Mouse (Mus musculus): ENCODE measurements around the gene Vmn2r79.
"Not testable (repeated sequence)": the region's sequence is repeated elsewhere in the genome, so short reads cannot be mapped to it uniquely, and the experiment has no call there.

Vmn2r79 gene

DNA sequence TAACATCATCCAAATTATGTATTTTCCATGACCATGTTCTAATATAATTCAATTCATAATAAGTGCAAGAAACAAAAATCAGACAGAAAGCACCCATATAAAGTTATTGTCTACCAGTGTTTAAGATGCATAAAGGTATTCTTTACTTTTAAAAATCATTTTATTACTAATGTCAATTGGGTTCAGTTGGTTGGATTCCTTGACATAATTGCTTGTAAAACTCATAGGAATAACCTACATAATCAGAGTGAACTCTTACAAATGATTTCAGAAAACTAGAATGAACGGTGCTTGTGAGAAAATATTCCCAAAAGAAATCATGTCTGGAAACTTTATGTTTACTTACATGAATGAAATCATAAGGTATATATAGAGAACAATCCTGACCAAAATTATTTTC lies at the start of gene Vmn2r79:
TSS of gene Vmn2r79 (plus strand) at position 301 of the 400 bp plus-strand sequence.
- DNase-seq (ENCODE audit: low spot score in 2 of 2): not testable (repeated sequence)

DNA sequence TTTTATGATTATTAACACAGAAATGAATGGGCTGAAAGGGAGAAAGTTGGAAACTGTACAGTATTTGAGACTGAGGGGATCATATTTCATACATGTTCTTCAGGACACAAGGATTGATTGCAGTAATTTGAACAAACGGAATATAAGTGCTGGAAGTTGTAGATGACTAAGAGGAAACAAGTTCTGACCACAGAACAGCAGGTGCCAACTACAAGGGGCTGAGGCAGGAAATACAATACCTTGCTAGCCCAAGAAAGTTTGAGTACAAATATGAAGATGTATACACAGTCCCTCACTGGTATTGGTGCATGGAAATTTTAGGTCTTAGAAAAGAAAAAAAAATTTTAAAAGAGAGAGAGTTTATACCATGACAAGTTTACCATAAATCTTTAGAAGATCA lies 1.2 kb upstream of the Vmn2r79 start:
- no peak for DNase-seq (ENCODE audit: low spot score in 2 of 2)

DNA sequence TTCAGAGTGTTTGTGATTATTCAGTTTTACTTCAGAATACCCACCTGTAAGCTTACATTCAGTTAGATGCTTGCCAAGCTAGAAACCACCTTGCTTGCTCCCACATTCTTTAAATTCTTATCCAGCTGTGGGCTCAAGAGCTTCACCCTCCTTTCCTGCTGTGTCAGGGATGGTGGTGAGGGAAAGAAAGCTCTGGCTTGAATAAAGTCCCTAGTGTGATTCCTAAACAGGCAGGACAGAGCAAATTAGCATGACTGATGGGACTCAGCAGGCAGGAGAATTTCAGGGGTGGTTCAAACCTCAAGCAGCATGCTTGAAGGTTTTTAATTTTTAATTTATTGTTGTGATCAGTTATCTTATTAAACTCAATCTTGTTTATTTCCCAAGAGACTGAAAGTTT lies 30.6 kb downstream of the Vmn2r79 start:
- not testable (repeated sequence) for DNase-seq (ENCODE audit: low spot score in 2 of 2)

DNA sequence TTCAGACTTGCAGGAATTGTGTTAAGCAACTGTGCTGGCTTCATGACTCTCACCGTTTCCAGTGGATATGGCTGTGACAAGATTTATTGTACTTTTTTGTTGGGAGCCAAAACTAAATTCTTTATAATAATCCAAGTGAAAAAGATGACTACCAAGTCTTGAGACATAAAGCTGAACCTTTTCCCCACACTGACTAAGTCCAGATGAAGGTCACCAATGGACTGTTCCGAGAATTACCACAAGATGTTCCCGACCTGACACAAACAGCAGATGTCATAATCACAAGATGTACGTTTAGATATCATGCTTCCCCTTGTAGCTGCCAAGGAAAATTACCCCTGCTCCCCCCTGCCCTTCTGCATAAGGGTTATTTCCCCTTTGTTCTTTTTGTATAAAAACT lies 67.7 kb downstream of the Vmn2r79 start:
- DNase-seq (ENCODE audit: low spot score in 2 of 2): no peak
